Mouse (Mus musculus): ENCODE data around the gene St6galnac4. TPM values are rescaled to one million over a fixed set of nuclear protein-coding genes. Genes with fewer than 3 reads are reported as not detected.

The St6galnac4 gene
- total and polyA plus RNA-seq, 3 experiments, result 16.2 to 25.2 (median 17.8) TPM

- Histone ChIP-seq H3K36me3 (ENCODE audit: control insufficient read depth, insufficient read depth, low read length) (no peaks in the 10 kb centered on the region), H3K4me3 (no peak overlapping the region)
- WGBS, result 40% methylated on average over 5 of the region's 5 CpGs
Observed at GRCm38 (mm10) chr2:32633660-32634059, 46.8 kb downstream of the St6galnac4 start.

GRCm38 (mm10) chr2:32634277-32635105 lies 47.6 kb downstream of the St6galnac4 start:
- H3K9ac ChIP-seq (ENCODE audit: low read depth, low read length), result peak overlapping the region; percentile 43; the same call in 1 of the 2 replicates
- no peak for DNase-seq
- intact Hi-C loops (cut with DNase I), result no loop called here
- TF ChIP-seq CTCF (IDR thresholded peaks at IDR 0.05), result no peak
- TF ChIP-seq POLR2A (IDR thresholded peaks at IDR 0.05; ENCODE audit: insufficient read depth, low read depth, low read length), result no peak
- TF ChIP-seq EP300 (IDR thresholded peaks at IDR 0.05; ENCODE audit: insufficient read depth, low read depth, low read length), result no peak
- H3K36me3 ChIP-seq (ENCODE audit: control insufficient read depth, insufficient read depth, low read length), result no peaks in the 10 kb centered on the region
- WGBS, result 71% methylated on average over 10 of the region's 10 CpGs
- peak overlapping the region; percentile 91 for H3K27ac ChIP-seq
- peaks cover 28% of the 10 kb centered on the region for H3K4me1 ChIP-seq (ENCODE audit: control insufficient read depth, insufficient read depth, low read length)
- H3K79me2 ChIP-seq (replicated peaks; ENCODE audit: control insufficient read depth, insufficient read depth, low read length), result no peaks in the 10 kb centered on the region
- no peaks in the 10 kb centered on the region for H3K27me3 ChIP-seq (ENCODE audit: control insufficient read depth, insufficient read depth, low read length)
- no peak overlapping the region for H3K4me3 ChIP-seq

More at GRCm38 (mm10) chr2:32633660-32634059, 46.8 kb downstream of the St6galnac4 start:
- peak overlapping the region; percentile 19; the same call in 1 of the 2 replicates for H3K9ac ChIP-seq (ENCODE audit: low read depth, low read length)
- intact Hi-C loops (cut with DNase I), result loop anchor here (2.0 kb wide), 1 partner anchor 29 kb away; no protein-coding TSS in a partner anchor
- peak; percentile 67 to 73 for DNase-seq
- TF ChIP-seq CTCF (IDR thresholded peaks at IDR 0.05) (no peak), POLR2A (IDR thresholded peaks at IDR 0.05; ENCODE audit: insufficient read depth, low read depth, low read length) (peak; percentile 54), EP300 (IDR thresholded peaks at IDR 0.05; ENCODE audit: insufficient read depth, low read depth, low read length) (peak; percentile 76; the same call in 1 of the 2 replicates)
- peak overlapping the region; percentile 91 for H3K27ac ChIP-seq
- no peaks in the 10 kb centered on the region for H3K79me2 ChIP-seq (replicated peaks; ENCODE audit: control insufficient read depth, insufficient read depth, low read length)
- no peaks in the 10 kb centered on the region for H3K27me3 ChIP-seq (ENCODE audit: control insufficient read depth, insufficient read depth, low read length)
- H3K4me1 ChIP-seq (ENCODE audit: control insufficient read depth, insufficient read depth, low read length), result peaks cover 29% of the 10 kb centered on the region

- TF ChIP-seq POLR2A (IDR thresholded peaks at IDR 0.05; ENCODE audit: insufficient read depth, low read depth, low read length), result no peak
- TF ChIP-seq CTCF (IDR thresholded peaks at IDR 0.05), result no peak
- no peak for TF ChIP-seq EP300 (IDR thresholded peaks at IDR 0.05; ENCODE audit: insufficient read depth, low read depth, low read length)
- no peaks in the 10 kb centered on the region for H3K27me3 ChIP-seq (ENCODE audit: control insufficient read depth, insufficient read depth, low read length)
- no peaks in the 10 kb centered on the region for H3K79me2 ChIP-seq (replicated peaks; ENCODE audit: control insufficient read depth, insufficient read depth, low read length)
- no peak overlapping the region for H3K4me3 ChIP-seq
- H3K27ac ChIP-seq, result peak overlapping the region; percentile 80
- H3K9ac ChIP-seq (ENCODE audit: low read depth, low read length), result no peak overlapping the region
- no peaks in the 10 kb centered on the region for H3K36me3 ChIP-seq (ENCODE audit: control insufficient read depth, insufficient read depth, low read length)
- 69% methylated on average over 7 of the region's 7 CpGs for WGBS
- no peak for DNase-seq
- intact Hi-C loops (cut with DNase I), result no loop called here
- peaks cover 28% of the 10 kb centered on the region for H3K4me1 ChIP-seq (ENCODE audit: control insufficient read depth, insufficient read depth, low read length)
Observed at GRCm38 (mm10) chr2:32636617-32637016, 49.7 kb downstream of the St6galnac4 start.

GRCm38 (mm10) chr2:32637778-32638281 lies 50.9 kb downstream of the St6galnac4 start:
- Histone ChIP-seq H3K4me3 (no peak overlapping the region), H3K36me3 (ENCODE audit: control insufficient read depth, insufficient read depth, low read length) (no peaks in the 10 kb centered on the region), H3K9ac (ENCODE audit: low read depth, low read length) (0 out of 2 replicates have a peak overlapping the region, but pooled peaks have one; percentile 1), H3K27me3 (ENCODE audit: control insufficient read depth, insufficient read depth, low read length) (no peaks in the 10 kb centered on the region), H3K4me1 (ENCODE audit: control insufficient read depth, insufficient read depth, low read length) (peaks cover 29% of the 10 kb centered on the region), H3K27ac (peak overlapping the region; percentile 80), H3K79me2 (replicated peaks; ENCODE audit: control insufficient read depth, insufficient read depth, low read length) (no peaks in the 10 kb centered on the region)
- WGBS, result 10% methylated on average over 11 of the region's 11 CpGs
- intact Hi-C loops (cut with DNase I), result loop anchor here (2.0 kb wide), 1 partner anchor 17 kb away; no protein-coding TSS in a partner anchor
- peak; percentile 47; the same call in 1 of the 2 replicates for TF ChIP-seq POLR2A (IDR thresholded peaks at IDR 0.05; ENCODE audit: insufficient read depth, low read depth, low read length)
- no peak for TF ChIP-seq CTCF (IDR thresholded peaks at IDR 0.05)
- peak; percentile 63 for TF ChIP-seq EP300 (IDR thresholded peaks at IDR 0.05; ENCODE audit: insufficient read depth, low read depth, low read length)
- peak; percentile 78 to 85 for DNase-seq

GRCm38 (mm10) chr2:32639632-32640031 lies 52.7 kb downstream of the St6galnac4 start:
- no peak overlapping the region for H3K9ac ChIP-seq (ENCODE audit: low read depth, low read length)
- peaks cover 30% of the 10 kb centered on the region for H3K4me1 ChIP-seq (ENCODE audit: control insufficient read depth, insufficient read depth, low read length)
- WGBS, result 36% methylated on average over 1 of the region's 1 CpGs
- H3K27ac ChIP-seq, result no peak overlapping the region; the same call in 1 of the 2 replicates
- H3K79me2 ChIP-seq (replicated peaks; ENCODE audit: control insufficient read depth, insufficient read depth, low read length), result no peaks in the 10 kb centered on the region
- no peak overlapping the region for H3K4me3 ChIP-seq
- no peaks in the 10 kb centered on the region for H3K36me3 ChIP-seq (ENCODE audit: control insufficient read depth, insufficient read depth, low read length)
- intact Hi-C loops (cut with DNase I), result loop anchor here (2.0 kb wide), 1 partner anchor 15 kb away; no protein-coding TSS in a partner anchor
- DNase-seq, result no peak
- no peaks in the 10 kb centered on the region for H3K27me3 ChIP-seq (ENCODE audit: control insufficient read depth, insufficient read depth, low read length)
- no peak for TF ChIP-seq EP300 (IDR thresholded peaks at IDR 0.05; ENCODE audit: insufficient read depth, low read depth, low read length)
- TF ChIP-seq CTCF (IDR thresholded peaks at IDR 0.05), result 0 out of 2 replicates have a peak, but pooled peaks have one; percentile 4
